Mouse (Mus musculus) erythroblast, adult 5-6 weeks (primary cell): ENCODE measurements around the gene Chit1. TPM values are rescaled to one million over a fixed set of nuclear protein-coding genes. Genes with fewer than 3 reads are reported as not detected.

ENCODE experiments used
- ATAC-seq: replicated peaks from 2 replicates; pipeline ENCODE4 v1.8.0; 2016; ENCODE audit warnings: moderate number of reproducible peaks, mild to moderate bottlenecking, moderate TSS enrichment, inconsistent platforms; ENCODE audit not compliant: poor library complexity, low FRiP score, severe bottlenecking
- total RNA-seq, 2 experiments: library from RNA; stranded (forward) in 1 of 2; stranded (reverse) in 1 of 2; fragments of 150-400 nt in 1 of 2; fragments of 200-764, 138-1000 nt in 1 of 2; gene quantifications; 2 replicates each; pipeline versions ENCODE4 v1.2.3 to v1.2.4; 2015 to 2017; ENCODE audit warnings: low replicate concordance in 2 of 2

Gene Chit1
- total RNA-seq, 2 experiments from 2014 or later, result 2.9 TPM; not detected in 1

GRCm38 (mm10) chr1:134167416-134168305, 56.6 kb downstream of the Chit1 start:
- ATAC-seq, result no peak

GRCm38 (mm10) chr1:134168567-134168966, 57.5 kb downstream of the Chit1 start:
- ATAC-seq, result no peak

GRCm38 (mm10) chr1:134168985-134169697, 58.1 kb downstream of the Chit1 start:
- no peak for ATAC-seq

GRCm38 (mm10) chr1:134173081-134173480, 62.0 kb downstream of the Chit1 start:
- ATAC-seq, result no peak

- no peak for ATAC-seq
These were observed 66.9 kb downstream of the Chit1 start for GRCm38 (mm10) chr1:134177976-134178375.

GRCm38 (mm10) chr1:134182025-134182424, 71.0 kb downstream of the Chit1 start, which contains the start of gene Chil1:
Chil1 (plus strand) TSS chr1:134182176.
- no peak for ATAC-seq

GRCm38 (mm10) chr1:134184089-134184488, 73.0 kb downstream of the Chit1 start:
- ATAC-seq, result no peak

- no peak for ATAC-seq
These were observed 77.2 kb downstream of the Chit1 start for GRCm38 (mm10) chr1:134188217-134188616.

- ATAC-seq, result no peak
These were observed 78.1 kb downstream of the Chit1 start for GRCm38 (mm10) chr1:134188989-134189729.

- no peak for ATAC-seq
These were observed 80.2 kb downstream of the Chit1 start for GRCm38 (mm10) chr1:134191192-134191591.

- no peak for ATAC-seq
These were observed 81.0 kb downstream of the Chit1 start for GRCm38 (mm10) chr1:134192024-134192423.

GRCm38 (mm10) chr1:134193126-134193525, 82.1 kb downstream of the Chit1 start, which contains the start of gene Mybph:
Mybph (plus strand) TSS chr1:134193448.
- no peak for ATAC-seq

- ATAC-seq, result no peak
These were observed 82.7 kb downstream of the Chit1 start for GRCm38 (mm10) chr1:134193674-134194197.

- ATAC-seq, result no peak
These were observed 83.4 kb downstream of the Chit1 start for GRCm38 (mm10) chr1:134194298-134195022.

GRCm38 (mm10) chr1:134195117-134195516, 84.1 kb downstream of the Chit1 start:
- no peak for ATAC-seq

GRCm38 (mm10) chr1:134195571-134195970, 84.5 kb downstream of the Chit1 start:
- ATAC-seq, result no peak

GRCm38 (mm10) chr1:134195979-134196378, 84.9 kb downstream of the Chit1 start:
- no peak for ATAC-seq

GRCm38 (mm10) chr1:134196386-134196785, 85.3 kb downstream of the Chit1 start:
- peak; percentile 56 for ATAC-seq

GRCm38 (mm10) chr1:134197325-134197982, 86.4 kb downstream of the Chit1 start:
- no peak for ATAC-seq
